Mouse (Mus musculus) R1 (cell line): Measurements from ENCODE around the gene Tbc1d14.

Experiments used
- DNase-seq: peaks from one replicate; pipeline ENCODE4 v3.0.0-alpha.2; 2018; ENCODE audit warnings: low read depth, low spot score

Tbc1d14 gene

GRCm38 (mm10) chr5:36515126-36515525 is 78.0 kb downstream of the Tbc1d14 start:
- no peak for DNase-seq

- DNase-seq, result no peak
Observed at GRCm38 (mm10) chr5:36510956-36511355, 82.1 kb downstream of the Tbc1d14 start.

- DNase-seq, result no peak
Observed at GRCm38 (mm10) chr5:36508351-36508750, 84.7 kb downstream of the Tbc1d14 start.

- DNase-seq, result no peak
Observed at GRCm38 (mm10) chr5:36505643-36506042, 87.4 kb downstream of the Tbc1d14 start.

GRCm38 (mm10) chr5:36505235-36505634 is 87.8 kb downstream of the Tbc1d14 start:
- DNase-seq, result peak; percentile 42

- no peak for DNase-seq
Observed at GRCm38 (mm10) chr5:36494709-36495108, 98.4 kb downstream of the Tbc1d14 start.

- no peak for DNase-seq
Observed at GRCm38 (mm10) chr5:36493919-36494318, 99.2 kb downstream of the Tbc1d14 start.

- peak; percentile 21 for DNase-seq
Observed at GRCm38 (mm10) chr5:36489225-36489624, 103.9 kb downstream of the Tbc1d14 start.

- no peak for DNase-seq
Observed at GRCm38 (mm10) chr5:36485306-36485705, 107.8 kb downstream of the Tbc1d14 start.

- DNase-seq, result peak; percentile 98
Observed at GRCm38 (mm10) chr5:36484171-36484990, 108.7 kb downstream of the Tbc1d14 start, which contains the start of the genes Tada2b and Ccdc96. Gene Tada2b (minus strand): TSS chr5:36484285. Gene Ccdc96 (plus strand): TSS chr5:36484588.

- peak; percentile 59 for DNase-seq
Observed at GRCm38 (mm10) chr5:36483203-36484101, 109.6 kb downstream of the Tbc1d14 start.

- DNase-seq, result no peak
Observed at GRCm38 (mm10) chr5:36481114-36481513, 112.0 kb downstream of the Tbc1d14 start.

GRCm38 (mm10) chr5:36480398-36480797 is 112.7 kb downstream of the Tbc1d14 start:
- DNase-seq, result no peak

- no peak for DNase-seq
Observed at GRCm38 (mm10) chr5:36479735-36480134, 113.3 kb downstream of the Tbc1d14 start.

- no peak for DNase-seq
Observed at GRCm38 (mm10) chr5:36478540-36479420, 114.3 kb downstream of the Tbc1d14 start.

- DNase-seq, result no peak
Observed at GRCm38 (mm10) chr5:36477486-36477885, 115.6 kb downstream of the Tbc1d14 start.

GRCm38 (mm10) chr5:36474283-36474682 is 118.8 kb downstream of the Tbc1d14 start:
- DNase-seq, result peak; percentile 86

- DNase-seq, result no peak
Observed at GRCm38 (mm10) chr5:36472876-36473655, 120.0 kb downstream of the Tbc1d14 start.

GRCm38 (mm10) chr5:36471206-36471605 is 121.9 kb downstream of the Tbc1d14 start:
- no peak for DNase-seq

- DNase-seq, result no peak
Observed at GRCm38 (mm10) chr5:36465889-36466288, 127.2 kb downstream of the Tbc1d14 start.
